Mouse (Mus musculus) limb, embryonic 14.5 days (tissue): ENCODE measurements around the gene Pck1. TPM values are rescaled to one million over a fixed set of nuclear protein-coding genes. Genes with fewer than 3 reads are reported as not detected.

Source experiments
- ATAC-seq: fragments of 200-750 bp; cut with Nextera tagmentation; 2 replicates; pipeline ENCODE4 v1.8.0; 2017; ENCODE audit warnings: low read depth, moderate number of reproducible peaks, moderate TSS enrichment; ENCODE audit not compliant: low FRiP score
- DNase-seq: peaks from one replicate; pipeline ENCODE4 v3.0.0-alpha.2; 2015; ENCODE audit warnings: low spot score
- H3K27ac ChIP-seq: fragments of 300-500 bp; sonication (generic); replicated peaks from 2 replicates; pipeline ENCODE4 v1.5.1; 2014; ENCODE audit warnings: low read depth, mild to moderate bottlenecking, low read length, moderate library complexity, mixed read lengths
- H3K27me3 ChIP-seq: fragments of 300-500 bp; sonication (generic); 2 replicates; pipeline ENCODE4 v1.6.1; 2014; ENCODE audit warnings: low read length, mixed read lengths; ENCODE audit not compliant: control insufficient read depth, insufficient read depth
- H3K36me3 ChIP-seq: fragments of 300-500 bp; sonication (generic); 2 replicates; pipeline ENCODE4 v1.6.1; 2014; ENCODE audit warnings: mild to moderate bottlenecking, low read length, moderate library complexity, mixed read lengths; ENCODE audit not compliant: control insufficient read depth, insufficient read depth
- H3K4me1 ChIP-seq: fragments of 300-500 bp; sonication (generic); 2 replicates; pipeline ENCODE4 v1.6.1; 2014; ENCODE audit warnings: antibody characterized with exemption, low read length, mixed read lengths; ENCODE audit not compliant: control insufficient read depth, insufficient read depth
- H3K4me2 ChIP-seq: fragments of 300-500 bp; sonication (generic); replicated peaks from 2 replicates; pipeline ENCODE4 v1.6.1; 2014; ENCODE audit warnings: low read depth, mild to moderate bottlenecking, low read length, moderate library complexity; ENCODE audit not compliant: severe bottlenecking
- H3K4me3 ChIP-seq: fragments of 300-500 bp; sonication (generic); replicated peaks from 2 replicates; pipeline ENCODE4 v1.5.1; 2014; ENCODE audit warnings: low read length
- H3K9ac ChIP-seq: fragments of 300-500 bp; sonication (generic); 2 replicates; pipeline ENCODE4 v1.6.1; 2014; ENCODE audit warnings: mild to moderate bottlenecking, low read depth, low read length, moderate library complexity; ENCODE audit not compliant: severe bottlenecking
- H3K9me3 ChIP-seq: fragments of 300-500 bp; sonication (generic); 2 replicates; pipeline ENCODE4 v1.6.1; 2016; ENCODE audit warnings: low read length; ENCODE audit not compliant: control insufficient read depth
- POLR2A ChIP-seq: fragments of 200-500 bp; IDR thresholded peaks from 2 replicates; pipeline ENCODE4 v1.8.0; 2012; ENCODE audit warnings: inconsistent platforms, mild to moderate bottlenecking, moderate library complexity, borderline replicate concordance; ENCODE audit not compliant: insufficient read depth, insufficient read length; ENCODE audit errors: extremely low read depth
- WGBS: fragments of 180-500 bp; shearing (Covaris S2); extraction: QIAGEN DNeasy Blood & Tissue Kit; methylation state at CpG from one replicate; pipeline ENCODE4 v1.1.7; 2014; 5-methylcytosine and 5-hydroxymethylcytosine counted together
- polyA plus RNA-seq, 2 experiments: library from polyadenylated mRNA; depleted of rRNA in 1 of 2; stranded (reverse) in 1 of 2; unstranded in 1 of 2; fragments of >200 nt; fragmentation: Nextera tagmentation in 1 of 2; extraction: Ambion mirVana in 1 of 2; gene quantifications; 2 replicates each; pipeline versions ENCODE4 v1.2.1 to v1.2.3; 2012 to 2014

Gene Pck1
- polyA plus RNA-seq, 2 experiments, result 0.03 TPM; not detected in 1

DNA sequence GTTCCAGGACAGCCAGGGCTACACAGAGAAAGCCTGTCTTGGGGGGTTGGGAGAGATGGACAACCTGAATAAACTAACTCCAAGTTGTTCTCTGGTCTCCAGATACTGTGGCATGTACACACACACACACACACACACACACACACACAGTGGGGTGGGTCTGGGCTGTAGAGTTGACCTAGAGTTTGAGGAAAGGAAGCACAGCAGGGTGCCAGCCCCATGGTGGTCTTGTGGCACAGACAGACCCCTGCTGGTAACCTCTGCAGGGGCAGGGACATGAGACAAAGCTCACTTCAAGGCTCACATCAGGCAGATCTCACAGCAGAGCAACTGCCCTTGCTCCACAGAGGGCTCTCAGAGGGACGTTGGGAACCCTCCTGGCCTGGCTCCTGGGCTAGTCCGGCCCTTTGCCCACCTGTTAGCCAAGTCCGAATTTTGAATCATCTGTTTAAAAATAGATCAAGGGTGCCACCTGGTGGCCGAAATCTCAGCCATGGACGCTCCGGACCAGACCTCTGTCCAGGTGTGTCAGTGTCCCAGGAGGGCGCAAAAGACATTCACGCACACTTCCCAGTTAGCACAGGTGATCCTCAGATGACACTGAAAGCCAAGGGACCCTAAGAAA, 31.1 kb downstream of the Pck1 start:
- no peak overlapping the region for H3K9ac ChIP-seq
- WGBS, result 7% methylated on average over 8 of the region's 8 CpGs
- no peak overlapping the region for H3K27ac ChIP-seq
- no peaks in the 10 kb centered on the region for H3K27me3 ChIP-seq
- 0 out of 2 replicates have a peak, but pooled peaks cover 7% of the 10 kb centered on the region for H3K4me1 ChIP-seq
- no peak overlapping the region for H3K4me3 ChIP-seq
- no peak for DNase-seq
- no peak overlapping the region for H3K4me2 ChIP-seq
- no peak for ATAC-seq
- no peaks in the 10 kb centered on the region for H3K9me3 ChIP-seq
- TF ChIP-seq POLR2A, result no peak
- no peaks in the 10 kb centered on the region for H3K36me3 ChIP-seq

GRCm38 (mm10) chr2:173184475-173185080, 31.7 kb downstream of the Pck1 start:
- H3K4me2 ChIP-seq, result no peak overlapping the region
- H3K4me3 ChIP-seq, result no peak overlapping the region
- ATAC-seq (no peak), DNase-seq (no peak)
- WGBS, result 67% methylated on average over 11 of the region's 11 CpGs
- no peak for TF ChIP-seq POLR2A
- no peaks in the 10 kb centered on the region for H3K9me3 ChIP-seq
- H3K36me3 ChIP-seq, result no peaks in the 10 kb centered on the region
- H3K9ac ChIP-seq, result no peak overlapping the region
- no peak overlapping the region for H3K27ac ChIP-seq
- H3K4me1 ChIP-seq, result 0 out of 2 replicates have a peak, but pooled peaks cover 7% of the 10 kb centered on the region
- H3K27me3 ChIP-seq, result no peaks in the 10 kb centered on the region

DNA sequence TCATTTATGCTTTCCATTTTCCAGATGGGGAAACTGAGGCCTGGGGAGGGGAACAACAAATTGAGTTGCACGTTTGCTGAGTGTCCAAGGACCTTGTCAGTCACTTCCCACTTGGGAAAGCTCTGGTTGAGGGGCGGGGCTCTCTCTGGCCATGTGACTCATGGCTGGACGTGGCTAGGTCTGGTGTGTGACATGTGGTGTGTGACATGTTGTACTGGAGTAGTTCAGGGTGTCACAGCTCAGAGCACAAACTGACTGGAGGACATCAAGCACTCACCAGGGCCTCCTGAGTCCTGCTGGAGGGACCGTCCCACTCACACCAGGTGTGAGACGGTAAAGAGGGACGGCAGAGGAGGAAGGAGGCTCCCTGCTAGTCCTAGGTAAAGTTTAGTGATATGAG, 32.4 kb downstream of the Pck1 start:
- 0 out of 2 replicates have a peak, but pooled peaks cover 7% of the 10 kb centered on the region for H3K4me1 ChIP-seq
- no peaks in the 10 kb centered on the region for H3K9me3 ChIP-seq
- no peak overlapping the region for H3K27ac ChIP-seq
- TF ChIP-seq POLR2A, result no peak
- DNase-seq (no peak), ATAC-seq (no peak)
- no peak overlapping the region for H3K4me3 ChIP-seq
- H3K36me3 ChIP-seq, result no peaks in the 10 kb centered on the region
- 59% methylated on average over 6 of the region's 6 CpGs for WGBS
- no peaks in the 10 kb centered on the region for H3K27me3 ChIP-seq
- no peak overlapping the region for H3K4me2 ChIP-seq
- no peak overlapping the region for H3K9ac ChIP-seq

DNA sequence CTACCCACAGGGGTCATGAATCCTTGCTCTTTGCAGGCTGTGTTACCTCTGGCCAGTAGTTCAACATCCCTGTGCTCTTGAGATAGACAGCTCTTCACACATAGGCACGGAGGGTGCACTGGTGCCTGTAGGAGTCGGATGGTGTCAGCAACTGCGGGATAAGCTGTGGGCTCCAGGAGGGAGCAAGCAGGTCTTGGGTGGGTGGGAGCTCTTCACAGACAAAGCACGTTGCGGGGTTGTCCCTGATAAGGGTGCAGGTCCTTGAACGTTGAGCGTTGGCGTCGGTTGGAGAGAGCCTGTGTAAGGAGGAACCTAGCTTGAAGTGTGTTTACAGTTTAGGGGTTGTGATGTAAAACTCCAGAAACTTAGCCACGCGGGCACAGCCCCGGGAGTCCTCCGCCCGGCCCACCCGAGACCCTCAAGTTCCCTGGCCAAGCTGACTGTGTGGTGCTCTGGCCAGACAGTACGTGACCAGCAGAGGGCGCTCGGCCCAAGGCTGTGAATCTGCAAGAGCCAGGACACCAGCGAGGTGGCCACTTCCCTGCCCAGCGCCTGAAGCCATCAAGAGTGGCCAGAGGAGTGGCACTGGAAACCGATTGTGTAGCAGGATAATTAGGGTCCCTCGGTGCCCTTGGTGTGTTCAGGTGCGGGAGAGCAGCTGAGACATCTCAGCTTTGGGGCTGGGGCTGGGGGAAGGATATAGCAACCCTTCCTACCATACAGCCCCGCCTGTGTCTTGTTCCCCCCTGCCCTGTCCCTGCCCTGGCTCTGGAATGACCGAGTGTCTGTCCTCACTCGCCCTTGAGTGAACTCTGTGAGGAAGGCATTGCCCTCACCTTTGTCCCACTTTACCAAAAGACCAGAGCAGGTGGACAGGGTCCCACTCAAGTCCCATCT, 33.4 kb downstream of the Pck1 start:
- TF ChIP-seq POLR2A, result no peak
- H3K36me3 ChIP-seq, result no peaks in the 10 kb centered on the region
- no peak overlapping the region for H3K4me2 ChIP-seq
- ATAC-seq (peak; percentile 65; the same call in 1 of the 2 replicates), DNase-seq (peak; percentile 70)
- H3K27ac ChIP-seq, result no peak overlapping the region
- 30% methylated on average over 26 of the region's 26 CpGs for WGBS
- H3K9ac ChIP-seq, result no peak overlapping the region
- no peak overlapping the region for H3K4me3 ChIP-seq
- H3K27me3 ChIP-seq, result no peaks in the 10 kb centered on the region
- H3K4me1 ChIP-seq, result 0 out of 2 replicates have a peak, but pooled peaks cover under 1% of the 10 kb centered on the region
- H3K9me3 ChIP-seq, result no peaks in the 10 kb centered on the region

- TF ChIP-seq POLR2A, result no peak
- WGBS, result 31% methylated on average over 8 of the region's 8 CpGs
Measured at GRCm38 (mm10) chr2:173187182-173187855, 34.5 kb downstream of the Pck1 start.

More at GRCm38 (mm10) chr2:173187182-173187855, 34.5 kb downstream of the Pck1 start:
- H3K9me3 ChIP-seq, result no peaks in the 10 kb centered on the region
- no peak overlapping the region for H3K4me2 ChIP-seq
- DNase-seq (no peak), ATAC-seq (no peak)
- no peaks in the 10 kb centered on the region for H3K36me3 ChIP-seq
- no peak overlapping the region for H3K9ac ChIP-seq
- no peaks in the 10 kb centered on the region for H3K27me3 ChIP-seq
- no peak overlapping the region for H3K27ac ChIP-seq
- no peaks in the 10 kb centered on the region for H3K4me1 ChIP-seq
- no peak overlapping the region for H3K4me3 ChIP-seq
